Mouse (Mus musculus): Measurements from ENCODE around the gene Erich4. TPM values are rescaled to one million over a fixed set of nuclear protein-coding genes. Genes with fewer than 3 reads are reported as not detected.

Erich4 gene
- polyA plus RNA-seq, 1 experiment from 2014 or later = not detected

DNA sequence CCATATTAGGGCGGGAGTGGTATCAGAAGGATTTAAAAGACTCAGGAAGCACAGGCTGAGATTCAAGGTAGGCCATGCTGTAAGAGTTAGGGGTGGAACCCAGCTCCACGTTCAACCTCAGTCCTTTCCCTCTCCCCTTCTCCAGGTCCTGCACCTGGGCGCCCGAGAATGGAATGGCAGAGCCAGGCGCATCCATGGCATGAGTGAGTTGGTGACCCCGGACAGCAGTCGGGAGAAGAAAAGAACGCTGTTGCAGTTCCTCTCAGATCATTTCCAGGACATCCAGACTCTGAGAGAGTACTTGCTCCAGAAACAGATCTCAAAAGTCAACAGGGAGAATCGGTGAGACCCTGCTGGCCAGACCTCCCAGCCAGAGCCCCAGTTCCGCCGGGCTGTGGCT lies 5.1 kb upstream of the Erich4 start:
- Histone ChIP-seq H3K9me3 (ENCODE audit: control insufficient read depth, low read length) (no peaks in the 10 kb centered on the region), H3K4me1 (ENCODE audit: control insufficient read depth in 2 of 2, insufficient read depth in 2 of 2, low read length in 2 of 2) (peaks cover 5 to 15% of the 10 kb centered on the region in 2 experiments), H3K36me3 (ENCODE audit: control insufficient read depth, insufficient read depth, low read length) (peaks cover 47% of the 10 kb centered on the region), H3K4me2 (ENCODE audit: low read length) (no peak overlapping the region), H3K9ac (ENCODE audit: low read length) (no peak overlapping the region), H3K27me3 (ENCODE audit: control insufficient read depth, insufficient read depth, low read length) (no peaks in the 10 kb centered on the region), H3K4me3 (ENCODE audit: control insufficient read depth in 1 of 2, insufficient read depth in 1 of 2, low read depth in 1 of 2, low read length in 2 of 2) (no peak overlapping the region), H3K27ac (replicated peaks in 1 of 2; ENCODE audit: control insufficient read depth in 1 of 2, insufficient read depth in 1 of 2, low read depth in 2 of 2, low read length in 2 of 2) (no peak overlapping the region)
- WGBS = 90% methylated on average over 11 of the region's 11 CpGs
- no peak for ATAC-seq (ENCODE audit: insufficient number of reproducible peaks, insufficient read depth, low FRiP score, low read depth)

DNA sequence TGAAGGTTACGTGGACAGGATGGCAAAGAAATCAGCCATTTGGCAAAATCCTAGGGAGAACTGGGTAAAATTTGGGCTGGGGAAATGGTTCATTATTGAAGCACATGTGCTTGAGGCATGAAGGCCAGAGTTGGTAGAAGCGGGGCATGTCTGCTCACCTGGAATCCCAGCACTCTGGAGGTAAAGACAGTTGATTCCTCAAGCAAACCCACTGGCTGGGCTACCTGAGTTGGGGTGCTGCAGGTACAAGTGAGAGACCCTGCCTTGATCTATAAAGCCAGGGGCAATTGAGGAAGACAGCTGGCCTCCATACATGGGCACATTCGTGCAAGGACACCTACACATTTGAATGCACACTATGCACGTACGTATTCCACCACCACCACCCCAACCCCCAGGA lies 4.4 kb upstream of the Erich4 start:
- H3K27ac ChIP-seq (replicated peaks in 1 of 2; ENCODE audit: control insufficient read depth in 1 of 2, insufficient read depth in 1 of 2, low read depth in 2 of 2, low read length in 2 of 2) = peak overlapping the region in 1 of 2 experiments; percentile 77; a peak in 1 of 4 replicates
- no peaks in the 10 kb centered on the region for H3K27me3 ChIP-seq (ENCODE audit: control insufficient read depth, insufficient read depth, low read length)
- H3K9ac ChIP-seq (ENCODE audit: low read length) = no peak overlapping the region
- peaks cover 44% of the 10 kb centered on the region for H3K36me3 ChIP-seq (ENCODE audit: control insufficient read depth, insufficient read depth, low read length)
- peaks cover 5 to 9% of the 10 kb centered on the region in 2 experiments for H3K4me1 ChIP-seq (ENCODE audit: control insufficient read depth in 2 of 2, insufficient read depth in 2 of 2, low read length in 2 of 2)
- no peaks in the 10 kb centered on the region for H3K9me3 ChIP-seq (ENCODE audit: control insufficient read depth, low read length)
- ATAC-seq (ENCODE audit: insufficient number of reproducible peaks, insufficient read depth, low FRiP score, low read depth) = no peak
- WGBS = 89% methylated on average over 5 of the region's 5 CpGs
- H3K4me2 ChIP-seq (ENCODE audit: low read length) = peak overlapping the region; percentile 86
- H3K4me3 ChIP-seq (ENCODE audit: control insufficient read depth in 1 of 2, insufficient read depth in 1 of 2, low read depth in 1 of 2, low read length in 2 of 2) = peak overlapping the region in 1 of 2 experiments; percentile 81; a peak in 2 of 4 replicates

DNA sequence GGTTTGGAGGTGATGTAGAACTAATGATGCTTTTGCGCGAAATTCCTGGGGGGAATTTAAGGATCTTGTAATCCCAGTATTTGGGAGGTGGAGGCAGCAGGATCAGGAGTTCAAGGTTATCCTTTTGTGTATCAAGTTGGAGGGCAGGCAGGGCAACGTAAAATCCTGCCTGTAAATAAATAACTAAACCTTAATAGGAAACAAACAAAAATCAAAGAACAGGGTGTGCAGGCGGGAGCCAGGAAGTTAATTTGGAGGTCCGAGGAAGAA lies 4.0 kb upstream of the Erich4 start:
- H3K9me3 ChIP-seq (ENCODE audit: control insufficient read depth, low read length) = no peaks in the 10 kb centered on the region
- ATAC-seq (ENCODE audit: insufficient number of reproducible peaks, insufficient read depth, low FRiP score, low read depth) = no peak
- 25% methylated on average over 5 of the region's 5 CpGs for WGBS
- peak overlapping the region; percentile 51 to 77 for H3K27ac ChIP-seq (replicated peaks in 1 of 2; ENCODE audit: control insufficient read depth in 1 of 2, insufficient read depth in 1 of 2, low read depth in 2 of 2, low read length in 2 of 2)
- peaks cover 39% of the 10 kb centered on the region for H3K36me3 ChIP-seq (ENCODE audit: control insufficient read depth, insufficient read depth, low read length)
- H3K9ac ChIP-seq (ENCODE audit: low read length) = peak overlapping the region; percentile 79
- H3K27me3 ChIP-seq (ENCODE audit: control insufficient read depth, insufficient read depth, low read length) = no peaks in the 10 kb centered on the region
- peak overlapping the region; percentile 86 for H3K4me2 ChIP-seq (ENCODE audit: low read length)
- H3K4me3 ChIP-seq (ENCODE audit: control insufficient read depth in 1 of 2, insufficient read depth in 1 of 2, low read depth in 1 of 2, low read length in 2 of 2) = peak overlapping the region; percentile 81 to 87
- peaks cover 5 to 8% of the 10 kb centered on the region in 2 experiments for H3K4me1 ChIP-seq (ENCODE audit: control insufficient read depth in 2 of 2, insufficient read depth in 2 of 2, low read length in 2 of 2)

DNA sequence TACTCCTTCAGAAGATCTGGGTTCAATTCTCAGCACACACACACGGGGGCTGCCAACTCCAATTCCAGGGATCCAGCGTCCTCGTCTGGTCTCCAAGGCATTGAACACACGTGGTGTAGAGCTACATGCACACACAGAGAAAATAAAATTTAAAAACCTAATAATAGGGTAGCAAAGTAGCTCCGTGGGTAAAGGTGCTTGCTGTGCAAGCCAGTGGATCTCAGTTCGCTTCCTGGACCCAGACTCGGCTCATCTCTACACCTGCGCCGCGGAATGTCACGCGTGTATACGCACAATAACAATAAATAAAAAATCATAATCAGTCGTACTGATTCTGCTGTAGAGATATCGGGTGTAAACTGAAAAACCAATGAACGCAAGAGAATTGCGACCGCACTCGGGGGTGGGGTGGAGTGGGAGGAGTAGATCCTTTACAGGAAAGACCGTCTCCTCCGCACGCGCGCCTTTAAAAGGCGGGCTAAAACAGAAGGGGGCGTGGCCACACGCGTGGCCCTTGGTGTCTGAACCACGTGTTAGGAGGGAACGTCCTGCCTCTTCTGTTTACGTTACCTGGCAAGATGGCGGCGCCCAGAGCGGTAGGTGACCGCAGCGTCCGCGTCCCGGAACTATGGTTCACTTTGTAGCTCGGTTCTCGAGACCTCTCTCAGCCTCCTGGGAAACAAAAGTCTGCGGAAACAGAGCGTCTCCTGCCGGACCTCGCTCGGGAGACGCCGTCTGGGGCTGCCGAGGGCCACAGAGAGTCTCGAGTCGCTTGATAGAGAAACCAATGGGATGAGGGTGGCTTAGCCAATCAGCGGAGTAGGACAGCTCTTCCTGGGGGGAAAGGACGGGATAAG lies 3.4 kb upstream of the Erich4 start, which contains the start of gene Dmac2:
TSS of gene Dmac2 (plus strand) at position 550 of the 857 bp plus-strand sequence.
- H3K27me3 ChIP-seq (ENCODE audit: control insufficient read depth, insufficient read depth, low read length) = no peaks in the 10 kb centered on the region
- 1% methylated on average over 53 of the region's 53 CpGs for WGBS

DNA sequence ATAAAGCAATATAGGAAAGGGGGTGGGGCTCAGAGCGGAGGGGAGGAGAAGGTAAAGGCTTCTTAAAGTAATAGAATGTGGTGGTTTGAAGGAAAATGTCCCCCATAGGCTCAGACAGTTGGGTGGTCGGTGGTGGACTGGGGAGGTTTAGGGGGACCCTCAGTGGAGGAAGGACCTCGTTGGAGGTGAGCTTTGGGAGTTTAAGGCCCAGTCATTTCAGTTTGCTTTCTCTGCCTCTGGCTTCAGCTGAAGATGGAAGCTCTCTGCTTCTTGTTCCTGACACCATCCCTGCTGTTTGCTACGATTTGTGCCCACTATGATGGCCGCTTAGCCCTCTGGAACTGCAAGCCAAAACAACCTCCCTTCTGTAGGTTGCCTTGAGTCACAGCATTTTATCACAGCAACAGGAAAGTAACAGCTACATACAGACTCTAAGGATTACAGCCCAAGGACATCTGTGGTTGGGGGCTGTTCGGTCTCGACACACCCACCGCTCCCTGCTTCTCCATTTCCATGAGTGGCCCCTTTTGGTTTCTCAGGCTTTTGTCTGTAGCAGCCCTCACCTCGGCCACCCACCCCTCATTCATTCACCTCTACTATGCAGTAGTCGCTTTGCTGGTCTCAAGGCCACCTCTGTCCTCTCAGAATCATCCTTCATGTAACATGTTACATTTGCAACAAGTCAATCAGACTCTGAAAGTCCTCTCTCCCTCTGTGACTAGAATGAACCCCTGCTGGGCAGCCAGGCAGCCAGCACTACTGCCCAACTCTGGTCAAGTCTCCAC lies 1.9 kb upstream of the Erich4 start:
- Histone ChIP-seq H3K4me1 (ENCODE audit: control insufficient read depth in 2 of 2, insufficient read depth in 2 of 2, low read length in 2 of 2) (peaks cover 5 to 6% of the 10 kb centered on the region in 2 experiments), H3K27me3 (ENCODE audit: control insufficient read depth, insufficient read depth, low read length) (no peaks in the 10 kb centered on the region), H3K27ac (replicated peaks in 1 of 2; ENCODE audit: control insufficient read depth in 1 of 2, insufficient read depth in 1 of 2, low read depth in 2 of 2, low read length in 2 of 2) (no peak overlapping the region), H3K4me2 (ENCODE audit: low read length) (no peak overlapping the region), H3K9ac (ENCODE audit: low read length) (no peak overlapping the region), H3K9me3 (ENCODE audit: control insufficient read depth, low read length) (no peaks in the 10 kb centered on the region), H3K36me3 (ENCODE audit: control insufficient read depth, insufficient read depth, low read length) (peaks cover 20% of the 10 kb centered on the region), H3K4me3 (ENCODE audit: control insufficient read depth in 1 of 2, insufficient read depth in 1 of 2, low read depth in 1 of 2, low read length in 2 of 2) (no peak overlapping the region)
- 76% methylated on average over 10 of the region's 10 CpGs for WGBS
- ATAC-seq (ENCODE audit: insufficient number of reproducible peaks, insufficient read depth, low FRiP score, low read depth) = no peak

More for the DNA sequence above, 3.4 kb upstream of the Erich4 start, which contains the start of gene Dmac2:
- peak within 1 kb of the TSS; percentile 79 for H3K9ac ChIP-seq (ENCODE audit: low read length)
- peak within 1 kb of the TSS; percentile 86 for H3K4me2 ChIP-seq (ENCODE audit: low read length)
- peak within 1 kb of the TSS; percentile 81 to 87 for H3K4me3 ChIP-seq (ENCODE audit: control insufficient read depth in 1 of 2, insufficient read depth in 1 of 2, low read depth in 1 of 2, low read length in 2 of 2)
- peaks cover 5 to 6% of the 10 kb centered on the region in 2 experiments for H3K4me1 ChIP-seq (ENCODE audit: control insufficient read depth in 2 of 2, insufficient read depth in 2 of 2, low read length in 2 of 2)
- H3K27ac ChIP-seq (replicated peaks in 1 of 2; ENCODE audit: control insufficient read depth in 1 of 2, insufficient read depth in 1 of 2, low read depth in 2 of 2, low read length in 2 of 2) = peak within 1 kb of the TSS; percentile 51 to 77
- ATAC-seq (ENCODE audit: insufficient number of reproducible peaks, insufficient read depth, low FRiP score, low read depth) = peak; percentile 87
- peaks cover 35% of the 10 kb centered on the region for H3K36me3 ChIP-seq (ENCODE audit: control insufficient read depth, insufficient read depth, low read length)
- H3K9me3 ChIP-seq (ENCODE audit: control insufficient read depth, low read length) = no peaks in the 10 kb centered on the region

DNA sequence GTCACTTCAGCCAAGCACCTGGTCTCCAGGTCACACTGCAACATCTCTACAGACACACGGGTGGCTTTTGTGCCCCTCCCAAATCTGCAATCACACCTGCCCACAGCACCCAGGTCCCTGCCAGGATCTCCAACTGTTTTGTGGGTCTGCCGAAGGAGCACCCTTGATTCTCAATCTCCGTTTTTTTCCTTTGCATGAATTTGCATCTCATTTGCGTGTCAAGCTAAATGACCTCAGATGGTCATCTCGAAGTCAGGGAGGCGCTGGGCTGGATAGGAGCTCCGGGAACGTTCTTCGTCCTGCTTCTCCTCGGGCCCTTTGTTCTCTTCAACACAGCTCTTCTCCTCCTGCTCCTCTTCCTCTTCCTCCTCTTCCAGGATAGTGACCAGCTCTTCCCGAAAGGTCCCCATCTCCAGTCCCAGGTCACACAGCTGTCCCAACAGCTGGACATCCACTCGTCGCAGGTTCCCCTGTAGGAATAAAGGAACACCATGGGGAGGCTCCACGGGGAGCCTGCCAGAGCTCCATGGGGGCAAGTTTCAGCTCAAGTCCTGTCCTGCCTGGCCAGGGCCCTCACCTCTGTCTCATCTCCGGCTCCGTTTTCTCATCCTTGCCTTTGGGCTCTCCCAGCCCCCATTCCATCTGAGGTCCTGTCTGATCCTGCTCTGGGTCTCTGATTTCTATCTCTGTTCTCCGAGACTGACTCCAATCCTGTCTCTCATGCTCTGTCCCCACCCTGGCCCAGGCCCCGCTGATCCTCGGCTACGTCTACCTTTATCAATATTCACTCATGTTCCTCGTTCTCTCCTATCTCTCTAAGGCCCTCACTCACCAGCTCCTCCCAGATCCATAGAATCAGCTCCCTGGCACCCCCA lies 624 bp downstream of the Erich4 start:
- Histone ChIP-seq H3K27me3 (ENCODE audit: control insufficient read depth, insufficient read depth, low read length) (no peaks in the 10 kb centered on the region), H3K4me1 (ENCODE audit: control insufficient read depth in 2 of 2, insufficient read depth in 2 of 2, low read length in 2 of 2) (peaks cover 5% of the 10 kb centered on the region in 2 experiments), H3K4me3 (ENCODE audit: control insufficient read depth in 1 of 2, insufficient read depth in 1 of 2, low read depth in 1 of 2, low read length in 2 of 2) (no peak overlapping the region), H3K9me3 (ENCODE audit: control insufficient read depth, low read length) (no peaks in the 10 kb centered on the region), H3K27ac (replicated peaks in 1 of 2; ENCODE audit: control insufficient read depth in 1 of 2, insufficient read depth in 1 of 2, low read depth in 2 of 2, low read length in 2 of 2) (no peak overlapping the region), H3K9ac (ENCODE audit: low read length) (no peak overlapping the region), H3K4me2 (ENCODE audit: low read length) (no peak overlapping the region), H3K36me3 (ENCODE audit: control insufficient read depth, insufficient read depth, low read length) (no peaks in the 10 kb centered on the region)
- 54% methylated on average over 21 of the region's 21 CpGs for WGBS
- ATAC-seq (ENCODE audit: insufficient number of reproducible peaks, insufficient read depth, low FRiP score, low read depth) = no peak

DNA sequence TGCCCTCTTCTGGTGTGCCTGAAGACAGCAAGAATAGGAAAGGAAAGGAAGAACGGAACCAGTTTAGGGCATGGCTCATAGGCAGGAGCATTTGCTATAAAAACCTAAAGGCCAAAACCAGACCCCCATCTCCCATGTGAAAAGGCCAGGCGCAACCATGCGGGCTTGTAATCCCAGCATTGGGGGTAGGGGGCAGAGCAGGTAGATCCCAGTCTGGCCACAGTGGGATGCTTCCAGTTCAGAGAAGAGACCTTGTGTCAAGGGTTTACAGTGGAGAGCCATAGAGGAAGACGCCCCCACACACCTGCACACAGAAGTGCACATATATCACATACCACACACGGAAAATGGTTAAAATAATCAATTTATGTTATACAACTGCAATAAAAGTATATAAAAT lies 1.6 kb downstream of the Erich4 start:
- WGBS = 83% methylated on average over 5 of the region's 5 CpGs
- no peak for ATAC-seq (ENCODE audit: insufficient number of reproducible peaks, insufficient read depth, low FRiP score, low read depth)
- no peaks in the 10 kb centered on the region for H3K36me3 ChIP-seq (ENCODE audit: control insufficient read depth, insufficient read depth, low read length)

More for the DNA sequence above, 1.6 kb downstream of the Erich4 start:
- H3K4me2 ChIP-seq (ENCODE audit: low read length) = no peak overlapping the region
- H3K27ac ChIP-seq (replicated peaks in 1 of 2; ENCODE audit: control insufficient read depth in 1 of 2, insufficient read depth in 1 of 2, low read depth in 2 of 2, low read length in 2 of 2) = no peak overlapping the region
- no peak overlapping the region for H3K9ac ChIP-seq (ENCODE audit: low read length)
- no peak overlapping the region for H3K4me3 ChIP-seq (ENCODE audit: control insufficient read depth in 1 of 2, insufficient read depth in 1 of 2, low read depth in 1 of 2, low read length in 2 of 2)
- H3K27me3 ChIP-seq (ENCODE audit: control insufficient read depth, insufficient read depth, low read length) = 0 out of 2 replicates have a peak, but pooled peaks cover 4% of the 10 kb centered on the region
- H3K9me3 ChIP-seq (ENCODE audit: control insufficient read depth, low read length) = no peaks in the 10 kb centered on the region
- peaks cover 0 to 2% of the 10 kb centered on the region in 2 experiments; a peak in 1 of 4 replicates for H3K4me1 ChIP-seq (ENCODE audit: control insufficient read depth in 2 of 2, insufficient read depth in 2 of 2, low read length in 2 of 2)
